Mouse (Mus musculus) testis, adult 2 months (tissue): ENCODE results near the gene Preb. TPM values are rescaled to one million over a fixed set of nuclear protein-coding genes. Genes with fewer than 3 reads are reported as not detected.
A peak's percentile ranks its signal among the peaks of the same experiment; 100 is the strongest.

ENCODE experiments used
- H3K27ac ChIP-seq: fragments of 200-500 bp; 2 replicates; pipeline ENCODE4 v1.5.1; 2012; ENCODE audit warnings: low read depth, low read length; ENCODE audit not compliant: control insufficient read depth, insufficient read depth
- H3K27me3 ChIP-seq: fragments of 200-500 bp; 2 replicates; pipeline ENCODE4 v1.6.1; 2012; ENCODE audit warnings: mild to moderate bottlenecking, low read length, moderate library complexity; ENCODE audit not compliant: control insufficient read depth, insufficient read depth
- H3K36me3 ChIP-seq: fragments of 200-500 bp; 2 replicates; pipeline ENCODE4 v1.6.1; 2012; ENCODE audit warnings: mild to moderate bottlenecking, low read length; ENCODE audit not compliant: control insufficient read depth, insufficient read depth
- H3K4me1 ChIP-seq: fragments of 200-500 bp; 2 replicates; pipeline ENCODE4 v1.6.1; 2012; ENCODE audit warnings: low read length; ENCODE audit not compliant: control insufficient read depth, insufficient read depth
- H3K4me3 ChIP-seq: fragments of 200-500 bp; 2 replicates; pipeline ENCODE4 v1.5.1; 2012; ENCODE audit warnings: low read depth, mild to moderate bottlenecking, low read length, moderate library complexity, mixed read lengths; ENCODE audit not compliant: control insufficient read depth
- CTCF ChIP-seq: fragments of 200-500 bp; IDR thresholded peaks from 2 replicates; pipeline ENCODE4 v1.5.1; 2012; ENCODE audit warnings: low read depth, mild to moderate bottlenecking, inconsistent platforms, low read length, moderate library complexity; ENCODE audit not compliant: control insufficient read depth, insufficient read depth, insufficient replicate concordance
- POLR2A ChIP-seq: fragments of 200-500 bp; IDR thresholded peaks from 2 replicates; pipeline ENCODE4 v1.6.1; 2012; ENCODE audit warnings: low read depth, mild to moderate bottlenecking, inconsistent platforms, low read length, moderate library complexity; ENCODE audit not compliant: control insufficient read depth
- polyA plus RNA-seq: library from polyadenylated mRNA; depleted of rRNA; stranded (reverse); fragments of >200 nt; gene quantifications from 2 replicates; pipeline ENCODE4 v1.2.3, GENCODE M21; 2012

The Preb gene
- polyA plus RNA-seq, 1 experiment, result 79.5 TPM

DNA sequence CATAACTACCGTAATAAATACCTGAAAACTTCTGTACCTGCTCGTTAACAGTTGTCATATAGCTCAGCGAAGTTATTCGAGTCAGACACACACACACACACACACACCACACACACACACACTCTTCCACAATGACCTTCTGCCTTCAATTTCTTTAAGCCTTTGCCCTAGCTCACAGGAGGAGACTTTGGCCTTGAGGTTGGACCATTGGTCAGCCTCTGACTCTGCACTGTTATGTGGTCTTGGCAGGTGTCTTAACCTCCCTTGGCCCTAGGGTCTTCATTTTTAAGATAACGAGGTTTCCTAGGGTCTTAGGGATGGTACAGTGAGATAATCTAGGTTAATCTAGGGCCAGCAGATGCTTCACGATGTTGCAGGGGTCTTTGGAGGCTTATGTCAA is 15.8 kb downstream of the Preb start:
- Histone ChIP-seq H3K27me3 (no peaks in the 10 kb centered on the region), H3K27ac (no peak overlapping the region), H3K4me3 (no peak overlapping the region), H3K4me1 (peaks cover 11% of the 10 kb centered on the region), H3K36me3 (no peaks in the 10 kb centered on the region)
- TF ChIP-seq CTCF (no peak), POLR2A (no peak)

GRCm38 (mm10) chr5:30943004-30943403 is 17.2 kb downstream of the Preb start:
- Histone ChIP-seq H3K27ac (no peak overlapping the region), H3K36me3 (no peaks in the 10 kb centered on the region), H3K27me3 (no peaks in the 10 kb centered on the region), H3K4me1 (peaks cover 9% of the 10 kb centered on the region), H3K4me3 (no peak overlapping the region)
- no peak for TF ChIP-seq CTCF
- no peak for TF ChIP-seq POLR2A

DNA sequence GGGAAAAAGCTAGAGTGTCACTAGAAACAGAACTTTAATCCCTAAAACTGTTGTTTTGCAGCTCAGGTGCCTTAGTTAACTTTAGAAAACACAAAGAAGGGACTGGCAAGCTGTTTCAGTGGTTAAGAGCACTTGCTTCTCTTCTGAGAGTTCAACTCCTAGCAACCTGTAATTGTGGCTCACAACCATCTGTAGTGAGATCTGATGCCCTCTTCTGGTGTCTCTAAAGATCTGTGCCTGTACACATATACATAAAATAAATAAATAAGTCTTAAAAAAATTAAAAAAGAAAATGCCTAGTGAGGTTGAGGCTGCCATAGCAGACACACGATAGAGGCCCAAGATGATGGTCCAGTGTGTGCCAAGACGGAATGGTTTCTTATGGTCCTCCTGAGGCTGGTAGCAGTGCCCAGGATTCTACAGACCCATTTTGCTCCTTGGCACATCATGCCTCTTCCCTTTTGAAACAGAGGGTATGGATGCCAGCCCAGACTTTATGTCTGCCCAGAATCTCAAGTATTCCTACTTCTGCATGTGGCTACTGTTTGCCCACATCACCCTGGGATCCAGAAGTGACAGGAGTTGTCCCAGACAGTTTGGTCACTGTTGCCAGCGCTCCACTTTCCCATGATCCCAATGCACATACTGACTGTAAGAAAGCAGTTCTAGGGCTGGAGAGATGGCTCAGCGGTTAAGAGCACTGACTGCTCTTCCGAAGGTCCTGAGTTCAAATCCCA is 25.3 kb downstream of the Preb start:
- no peak overlapping the region for H3K27ac ChIP-seq
- TF ChIP-seq POLR2A, result no peak
- no peak for TF ChIP-seq CTCF
- no peaks in the 10 kb centered on the region for H3K4me1 ChIP-seq
- no peaks in the 10 kb centered on the region for H3K27me3 ChIP-seq
- H3K36me3 ChIP-seq, result no peaks in the 10 kb centered on the region
- H3K4me3 ChIP-seq, result no peak overlapping the region

DNA sequence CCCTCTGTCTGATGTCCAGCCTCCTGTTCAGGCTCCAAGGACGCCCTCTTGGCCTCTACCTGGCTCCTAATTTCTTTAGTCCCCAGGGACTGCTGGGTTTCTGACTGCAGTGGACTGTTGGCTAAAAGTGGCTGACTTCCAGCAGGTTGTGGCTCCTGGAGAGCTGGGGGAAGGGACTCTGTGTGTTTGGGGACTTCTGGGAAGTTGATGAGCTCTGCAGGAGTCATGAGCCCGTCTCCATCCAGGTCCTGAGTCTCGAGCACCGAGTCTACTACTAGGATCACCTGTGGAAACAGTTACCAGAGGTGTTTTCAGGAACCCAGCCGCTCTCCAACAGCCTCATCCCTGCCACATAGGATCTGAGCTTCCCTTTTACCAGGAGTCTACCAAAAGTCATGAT is 26.5 kb downstream of the Preb start:
- TF ChIP-seq POLR2A (no peak), CTCF (no peak)
- Histone ChIP-seq H3K27me3 (no peaks in the 10 kb centered on the region), H3K4me3 (no peak overlapping the region), H3K27ac (no peak overlapping the region), H3K36me3 (no peaks in the 10 kb centered on the region), H3K4me1 (no peaks in the 10 kb centered on the region)

DNA sequence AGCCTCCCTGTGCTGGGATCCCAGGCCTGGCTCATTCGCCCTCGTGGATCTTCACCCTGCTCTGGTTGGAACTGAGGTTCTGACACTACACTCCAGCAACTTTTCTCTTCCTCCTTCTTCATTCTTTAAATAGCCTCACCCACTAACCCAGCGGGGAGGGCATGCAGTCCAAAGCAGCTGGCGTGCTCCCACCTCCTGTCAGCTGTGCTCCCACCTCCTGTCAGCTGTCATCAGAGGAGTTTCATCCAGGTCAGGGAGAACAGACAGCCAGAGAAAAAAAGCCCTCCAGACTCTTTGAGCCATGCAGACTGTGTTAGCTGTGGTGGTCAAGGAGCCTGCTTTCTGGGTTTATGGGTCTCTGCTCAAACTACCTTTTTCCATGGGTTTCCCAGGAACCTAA is 28.8 kb downstream of the Preb start:
- no peaks in the 10 kb centered on the region for H3K4me1 ChIP-seq
- TF ChIP-seq CTCF (no peak), POLR2A (no peak)
- no peak overlapping the region for H3K4me3 ChIP-seq
- no peaks in the 10 kb centered on the region for H3K36me3 ChIP-seq
- no peaks in the 10 kb centered on the region for H3K27me3 ChIP-seq
- H3K27ac ChIP-seq, result no peak overlapping the region

GRCm38 (mm10) chr5:30930846-30931245 is 29.3 kb downstream of the Preb start:
- no peaks in the 10 kb centered on the region for H3K36me3 ChIP-seq
- no peak overlapping the region for H3K4me3 ChIP-seq
- TF ChIP-seq POLR2A (no peak), CTCF (no peak)
- H3K4me1 ChIP-seq, result no peaks in the 10 kb centered on the region
- H3K27ac ChIP-seq, result no peak overlapping the region
- H3K27me3 ChIP-seq, result no peaks in the 10 kb centered on the region

DNA sequence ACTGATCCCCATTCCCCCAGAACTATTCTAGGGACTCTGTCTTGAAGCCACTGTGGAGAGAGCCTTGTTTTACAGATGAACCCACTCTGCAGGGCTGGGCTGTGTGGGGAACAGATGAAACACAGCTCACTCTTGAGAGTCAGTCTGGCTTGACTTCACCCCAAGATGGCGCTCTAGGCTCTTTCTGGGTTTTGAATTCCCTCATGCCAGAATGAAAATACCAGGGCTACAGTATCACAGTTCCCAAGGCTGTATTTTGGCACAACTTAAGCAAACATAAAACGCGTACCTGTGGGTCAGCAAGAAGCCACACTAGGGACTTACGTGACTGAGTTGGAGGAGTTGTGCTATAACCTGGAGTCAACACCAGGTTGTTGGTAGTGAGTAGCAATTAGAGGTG is 30.0 kb downstream of the Preb start:
- no peaks in the 10 kb centered on the region for H3K4me1 ChIP-seq
- H3K27ac ChIP-seq, result no peak overlapping the region
- H3K36me3 ChIP-seq, result no peaks in the 10 kb centered on the region
- no peaks in the 10 kb centered on the region for H3K27me3 ChIP-seq
- no peak overlapping the region for H3K4me3 ChIP-seq
- TF ChIP-seq CTCF, result peak; percentile 19; the same call in 1 of the 2 replicates
- no peak for TF ChIP-seq POLR2A
